Mouse (Mus musculus) lung, postnatal 10 days (tissue): ENCODE results near the gene Ifit3.
"Not testable (repeated sequence)": the region's sequence is repeated elsewhere in the genome, so short reads cannot be mapped to it uniquely, and the experiment has no call there.

ENCODE experiments used
- DNase-seq: peaks from one replicate; pipeline ENCODE4 v3.0.0; 2021

Ifit3 gene

GRCm38 (mm10) chr19:34588959-34589358, 5.6 kb downstream of the Ifit3 start:
- no peak for DNase-seq

GRCm38 (mm10) chr19:34593456-34593855, 10.1 kb downstream of the Ifit3 start:
- no peak for DNase-seq

GRCm38 (mm10) chr19:34594523-34594922, 11.2 kb downstream of the Ifit3 start:
- DNase-seq: not testable (repeated sequence)

DNA sequence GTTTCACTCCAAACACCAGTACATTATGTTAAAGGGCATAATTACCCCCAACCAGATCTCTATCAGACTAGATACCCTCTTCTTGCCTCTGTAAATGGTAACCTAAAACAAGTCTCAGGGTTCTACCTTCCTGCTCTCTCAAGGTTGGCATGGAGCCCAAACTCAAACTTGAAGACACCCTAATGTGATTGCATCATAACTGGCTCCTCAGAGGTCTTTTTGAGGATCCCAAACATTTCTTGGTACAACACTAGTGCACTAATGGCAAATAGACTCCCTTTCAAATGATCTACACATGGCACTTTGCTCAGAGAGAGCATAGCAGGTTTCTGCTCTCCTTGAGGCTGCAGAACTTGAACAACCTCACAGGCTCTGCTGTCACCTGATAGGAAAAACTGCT, 13.5 kb downstream of the Ifit3 start:
- DNase-seq: no peak

GRCm38 (mm10) chr19:34598341-34598740, 15.0 kb downstream of the Ifit3 start:
- peak; percentile 68 for DNase-seq

GRCm38 (mm10) chr19:34599250-34599649, 15.9 kb downstream of the Ifit3 start:
- DNase-seq: not testable (repeated sequence)

DNA sequence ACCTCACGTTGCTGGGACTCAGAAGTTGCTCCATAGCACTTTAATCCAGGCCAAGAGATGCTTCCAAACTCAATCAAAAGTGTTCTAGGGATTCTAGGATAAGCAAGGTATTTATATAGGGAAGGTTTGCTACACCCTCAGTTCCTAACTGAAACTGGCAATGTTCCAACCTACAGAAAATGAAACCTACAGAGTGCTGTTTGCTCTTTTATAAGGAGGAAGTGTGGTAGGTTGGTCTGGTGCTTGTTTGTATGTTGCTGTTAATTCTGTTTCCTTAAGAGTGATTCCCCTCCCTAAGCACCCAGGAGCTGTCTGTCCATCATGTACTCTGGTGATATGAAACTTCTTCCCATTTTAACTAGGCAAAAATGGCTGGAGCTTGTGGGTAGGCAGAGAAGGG, 18.6 kb downstream of the Ifit3 start, which contains the start of gene Ifit1bl1:
TSS of gene Ifit1bl1 (minus strand) at position 69 of the 400 bp plus-strand sequence.
- not testable (repeated sequence) for DNase-seq

DNA sequence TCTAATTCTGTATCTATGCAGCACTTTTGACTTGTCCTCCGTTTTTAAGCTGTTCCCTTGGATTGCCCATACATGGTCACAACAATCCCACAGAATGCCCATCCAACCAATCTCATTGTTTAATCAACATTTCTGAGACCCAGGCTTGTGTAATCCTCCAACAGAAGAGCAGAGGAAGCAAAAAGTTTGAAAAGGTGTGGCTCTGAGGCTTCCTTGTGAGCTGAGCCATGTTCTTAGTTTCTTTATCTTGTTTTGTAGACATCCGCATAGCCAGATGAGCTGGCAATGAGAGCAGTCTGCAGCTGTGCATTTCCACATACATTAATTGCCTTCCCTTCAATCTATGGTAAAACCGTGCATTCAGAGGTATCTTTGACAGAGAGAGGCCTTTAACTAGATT, 22.1 kb downstream of the Ifit3 start:
- DNase-seq: no peak

DNA sequence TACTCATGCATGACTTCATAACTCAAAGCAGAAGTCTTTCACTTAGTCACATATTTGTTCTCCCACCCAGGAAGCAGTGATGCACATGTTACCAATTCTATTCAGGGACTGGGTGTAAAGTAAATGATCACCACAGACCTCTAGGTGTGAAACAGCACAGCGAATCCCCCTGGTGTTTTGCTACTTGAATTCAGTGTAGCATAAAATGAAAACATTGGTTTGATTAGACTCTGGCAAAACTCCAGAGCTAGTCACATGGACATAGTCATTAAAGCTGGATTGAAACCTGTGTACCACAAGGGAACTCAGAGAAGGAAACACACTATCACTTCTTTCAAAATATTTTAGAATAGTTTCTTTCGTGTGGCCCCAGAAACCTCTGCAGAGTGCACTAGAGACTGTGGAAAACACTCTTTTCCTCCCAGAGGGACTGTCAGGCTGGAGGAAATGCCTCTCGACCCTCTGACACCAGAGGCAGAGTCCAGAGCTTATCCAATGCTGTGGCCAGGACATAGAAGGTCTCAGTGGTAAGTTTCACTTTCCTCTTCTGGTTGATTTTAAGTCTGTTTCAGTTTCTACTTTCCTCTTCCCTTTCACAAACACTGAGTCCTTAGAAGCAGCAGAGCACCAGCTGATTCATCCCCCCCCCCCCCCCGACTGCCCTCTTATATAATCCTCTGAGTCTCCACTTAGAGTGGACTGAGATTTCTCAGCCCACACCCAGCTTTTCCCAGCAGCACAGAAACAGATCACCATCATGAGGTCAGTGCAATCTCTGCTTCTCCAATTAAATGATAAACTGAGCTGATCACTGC, 24.1 kb downstream of the Ifit3 start, which contains the start of gene Ifit3b:
TSS of gene Ifit3b (plus strand) at position 734 of the 815 bp plus-strand sequence.
- DNase-seq: peak; percentile 35

- not testable (repeated sequence) for DNase-seq
Measured at GRCm38 (mm10) chr19:34610118-34610517, 26.8 kb downstream of the Ifit3 start.

GRCm38 (mm10) chr19:34612243-34613001, 29.1 kb downstream of the Ifit3 start:
- not testable (repeated sequence) for DNase-seq

DNA sequence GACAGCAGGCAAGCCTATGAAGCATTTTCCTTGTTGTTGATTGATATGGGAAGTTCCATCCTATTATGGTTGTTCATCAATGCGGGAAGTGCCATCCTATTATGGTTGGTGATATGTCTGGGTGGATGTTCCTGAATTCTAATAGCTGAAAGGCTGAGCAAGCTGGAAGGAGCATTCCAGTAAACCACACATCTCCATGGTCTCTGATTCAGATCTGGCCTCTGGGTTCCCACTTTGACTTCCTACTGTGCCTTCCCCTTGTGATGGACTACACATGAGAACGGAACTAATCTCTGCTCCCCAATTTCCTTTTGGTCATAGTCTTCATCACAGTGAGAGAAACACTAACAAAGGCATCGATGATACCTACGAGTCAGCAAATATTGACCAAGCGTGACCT, 37.5 kb downstream of the Ifit3 start:
- DNase-seq: no peak

DNA sequence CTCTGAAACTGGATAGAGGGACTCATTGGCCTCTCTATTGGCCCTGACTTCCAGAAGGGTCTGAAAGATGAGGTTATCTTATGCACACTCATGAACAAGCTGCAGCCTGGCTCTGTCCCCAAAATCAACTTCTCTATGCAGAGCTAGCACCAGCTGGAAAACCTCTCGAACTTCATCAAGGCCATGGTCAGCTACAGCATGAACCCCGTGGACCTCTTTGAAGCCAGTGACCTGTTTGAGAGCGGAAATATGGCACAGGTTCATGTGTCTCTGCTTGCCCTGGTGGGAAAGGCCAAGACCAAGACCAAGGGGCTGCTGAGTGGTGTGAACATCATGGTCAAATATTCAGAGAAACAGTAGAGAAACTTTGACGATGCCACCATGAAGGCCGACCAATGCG, 40.5 kb downstream of the Ifit3 start:
- no peak for DNase-seq

DNA sequence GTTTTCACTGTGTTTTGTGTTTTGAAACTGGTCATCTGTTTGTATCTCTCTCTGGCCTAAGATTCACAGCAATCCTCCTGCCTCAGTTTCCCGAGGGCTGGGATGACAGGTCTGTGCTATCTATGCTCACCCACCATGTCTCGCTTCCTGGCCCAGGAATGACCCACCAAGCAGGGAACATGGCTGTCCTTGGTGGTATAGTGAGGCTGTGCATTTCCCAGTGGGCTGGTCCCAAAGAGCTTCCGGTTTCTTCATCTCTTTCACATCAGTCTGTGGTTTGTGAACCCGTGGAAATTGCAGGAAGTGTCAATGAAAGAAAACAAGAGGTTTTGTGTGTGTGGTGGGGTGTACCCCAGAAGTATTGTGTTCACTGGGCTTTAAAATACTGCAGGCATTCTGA, 41.3 kb downstream of the Ifit3 start:
- no peak for DNase-seq

- no peak for DNase-seq
Measured at GRCm38 (mm10) chr19:34627496-34627895, 44.2 kb downstream of the Ifit3 start.

DNA sequence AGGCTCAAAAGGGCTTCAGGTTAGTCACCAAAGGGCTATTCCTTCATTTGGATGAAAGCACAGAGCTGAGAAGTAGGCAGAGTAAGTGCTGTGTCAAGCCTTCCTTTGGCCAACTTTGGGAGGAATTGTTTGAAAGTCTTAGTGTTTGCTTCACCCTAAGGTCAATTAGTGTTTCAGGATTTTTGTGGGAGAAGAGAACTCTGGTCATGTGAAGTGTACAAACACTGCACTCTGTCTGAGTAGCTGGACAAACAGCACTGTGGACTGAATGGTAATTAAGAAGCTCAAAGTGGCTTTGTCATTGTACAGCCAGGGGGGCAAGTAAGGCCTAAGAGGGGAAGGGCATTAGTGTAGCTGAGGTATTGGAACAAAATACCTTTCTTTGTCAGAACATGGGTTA, 48.2 kb downstream of the Ifit3 start:
- DNase-seq: peak; percentile 26

DNA sequence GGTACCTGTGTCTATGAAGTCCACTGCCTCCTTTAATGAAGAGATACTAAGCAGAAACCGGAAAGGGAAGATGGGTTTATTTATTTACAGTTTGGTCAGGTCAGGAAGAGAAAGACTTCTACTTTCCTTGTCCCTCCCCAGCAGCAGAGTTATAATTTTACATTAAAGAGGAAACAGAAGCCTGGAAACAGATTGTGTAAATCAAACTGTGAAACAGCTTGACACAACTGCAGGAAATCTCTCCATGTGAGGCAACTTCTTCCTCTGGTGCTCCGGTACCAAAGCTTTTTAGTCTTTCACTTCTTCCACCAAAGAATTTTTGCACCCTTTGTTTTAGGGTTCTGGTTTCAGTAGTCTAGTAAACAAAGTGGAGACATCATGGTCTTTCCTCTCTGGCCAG, 50.2 kb downstream of the Ifit3 start:
- DNase-seq: no peak

- DNase-seq: peak; percentile 79
Measured at GRCm38 (mm10) chr19:34636933-34637557, 53.7 kb downstream of the Ifit3 start.
